Mouse (Mus musculus): ENCODE measurements around the gene Gm10135. TPM values are rescaled to one million over a fixed set of nuclear protein-coding genes. Genes with fewer than 3 reads are reported as not detected.

Gm10135 gene
- total and polyA plus RNA-seq, 3 experiments: not detected

- Histone ChIP-seq H3K36me3 (ENCODE audit: control insufficient read depth, insufficient read depth, low read length) (peaks cover 6% of the 10 kb centered on the region), H3K9ac (ENCODE audit: low read depth, low read length) (no peak overlapping the region), H3K27me3 (ENCODE audit: control insufficient read depth, insufficient read depth, low read length) (no peaks in the 10 kb centered on the region), H3K27ac (peak overlapping the region; percentile 17; the same call in 1 of the 2 replicates), H3K4me1 (ENCODE audit: control insufficient read depth, insufficient read depth, low read length) (peaks cover 5% of the 10 kb centered on the region), H3K4me3 (no peak overlapping the region), H3K79me2 (replicated peaks; ENCODE audit: control insufficient read depth, insufficient read depth, low read length) (peaks cover 2% of the 10 kb centered on the region)
- TF ChIP-seq POLR2A (IDR thresholded peaks at IDR 0.05; ENCODE audit: insufficient read depth, low read depth, low read length): no peak
- no peak for TF ChIP-seq CTCF (IDR thresholded peaks at IDR 0.05)
- TF ChIP-seq EP300 (IDR thresholded peaks at IDR 0.05; ENCODE audit: insufficient read depth, low read depth, low read length): no peak
- WGBS: 89% methylated on average over 17 of the region's 17 CpGs
- intact Hi-C loops (cut with DNase I): no loop called here
- no peak for DNase-seq
Observed at GRCm38 (mm10) chr5:72933026-72933675, 41.4 kb downstream of the Gm10135 start.

GRCm38 (mm10) chr5:72927074-72927473 is 47.4 kb downstream of the Gm10135 start:
- peaks cover 8% of the 10 kb centered on the region for H3K79me2 ChIP-seq (replicated peaks; ENCODE audit: control insufficient read depth, insufficient read depth, low read length)
- H3K4me1 ChIP-seq (ENCODE audit: control insufficient read depth, insufficient read depth, low read length): peaks cover 12% of the 10 kb centered on the region
- no peak for DNase-seq
- no peak for TF ChIP-seq CTCF (IDR thresholded peaks at IDR 0.05)
- no peak for TF ChIP-seq POLR2A (IDR thresholded peaks at IDR 0.05; ENCODE audit: insufficient read depth, low read depth, low read length)
- TF ChIP-seq EP300 (IDR thresholded peaks at IDR 0.05; ENCODE audit: insufficient read depth, low read depth, low read length): no peak
- H3K36me3 ChIP-seq (ENCODE audit: control insufficient read depth, insufficient read depth, low read length): peaks cover 34% of the 10 kb centered on the region
- H3K4me3 ChIP-seq: no peak overlapping the region
- H3K9ac ChIP-seq (ENCODE audit: low read depth, low read length): no peak overlapping the region
- H3K27me3 ChIP-seq (ENCODE audit: control insufficient read depth, insufficient read depth, low read length): no peaks in the 10 kb centered on the region
- H3K27ac ChIP-seq: no peak overlapping the region
- intact Hi-C loops (cut with DNase I): no loop called here

GRCm38 (mm10) chr5:72922796-72923195 is 51.7 kb downstream of the Gm10135 start:
- H3K4me1 ChIP-seq (ENCODE audit: control insufficient read depth, insufficient read depth, low read length): peaks cover 12% of the 10 kb centered on the region

DNA sequence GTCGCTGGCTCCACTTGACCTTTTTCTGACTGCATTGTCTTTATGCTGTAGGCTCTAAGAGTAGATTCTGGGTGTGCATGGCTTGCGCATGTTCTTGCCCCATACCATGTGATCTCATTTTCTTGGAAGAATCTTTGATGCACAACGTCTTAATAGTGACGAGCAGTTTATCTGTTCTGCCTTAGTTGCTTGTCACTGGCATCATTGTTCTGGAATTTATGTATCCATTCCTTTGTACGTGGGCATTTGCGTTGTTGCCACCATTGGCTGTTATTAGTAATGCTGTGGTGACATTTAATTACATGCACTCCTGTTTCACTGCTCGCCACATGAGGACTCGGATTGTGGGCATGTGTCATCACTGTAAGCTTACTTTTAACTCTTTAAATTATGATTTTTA is 53.3 kb downstream of the Gm10135 start:
- DNase-seq: peak in 1 of 2 experiments; percentile 4
- no peak overlapping the region for H3K9ac ChIP-seq (ENCODE audit: low read depth, low read length)
- H3K27ac ChIP-seq: no peak overlapping the region
- WGBS: 78% methylated on average over 8 of the region's 8 CpGs
- intact Hi-C loops (cut with DNase I): no loop called here
- H3K36me3 ChIP-seq (ENCODE audit: control insufficient read depth, insufficient read depth, low read length): peaks cover 38% of the 10 kb centered on the region
- no peak overlapping the region for H3K4me3 ChIP-seq
- peaks cover 12% of the 10 kb centered on the region for H3K79me2 ChIP-seq (replicated peaks; ENCODE audit: control insufficient read depth, insufficient read depth, low read length)
- TF ChIP-seq POLR2A (IDR thresholded peaks at IDR 0.05; ENCODE audit: insufficient read depth, low read depth, low read length): no peak
- no peak for TF ChIP-seq CTCF (IDR thresholded peaks at IDR 0.05)
- TF ChIP-seq EP300 (IDR thresholded peaks at IDR 0.05; ENCODE audit: insufficient read depth, low read depth, low read length): no peak
- no peaks in the 10 kb centered on the region for H3K27me3 ChIP-seq (ENCODE audit: control insufficient read depth, insufficient read depth, low read length)
- H3K4me1 ChIP-seq (ENCODE audit: control insufficient read depth, insufficient read depth, low read length): peaks cover 13% of the 10 kb centered on the region

More at GRCm38 (mm10) chr5:72922796-72923195, 51.7 kb downstream of the Gm10135 start:
- no peak overlapping the region for H3K9ac ChIP-seq (ENCODE audit: low read depth, low read length)
- no peaks in the 10 kb centered on the region for H3K27me3 ChIP-seq (ENCODE audit: control insufficient read depth, insufficient read depth, low read length)
- intact Hi-C loops (cut with DNase I): no loop called here
- TF ChIP-seq EP300 (IDR thresholded peaks at IDR 0.05; ENCODE audit: insufficient read depth, low read depth, low read length): no peak
- no peak for TF ChIP-seq CTCF (IDR thresholded peaks at IDR 0.05)
- TF ChIP-seq POLR2A (IDR thresholded peaks at IDR 0.05; ENCODE audit: insufficient read depth, low read depth, low read length): no peak
- no peak overlapping the region for H3K4me3 ChIP-seq
- DNase-seq: no peak
- WGBS: 67% methylated on average over 3 of the region's 3 CpGs
- H3K36me3 ChIP-seq (ENCODE audit: control insufficient read depth, insufficient read depth, low read length): peaks cover 37% of the 10 kb centered on the region
- peaks cover 11% of the 10 kb centered on the region for H3K79me2 ChIP-seq (replicated peaks; ENCODE audit: control insufficient read depth, insufficient read depth, low read length)
- no peak overlapping the region for H3K27ac ChIP-seq

- WGBS: 85% methylated on average over 4 of the region's 4 CpGs
- Histone ChIP-seq H3K4me3 (no peak overlapping the region), H3K9ac (ENCODE audit: low read depth, low read length) (no peak overlapping the region), H3K79me2 (replicated peaks; ENCODE audit: control insufficient read depth, insufficient read depth, low read length) (peaks cover 12% of the 10 kb centered on the region), H3K27ac (no peak overlapping the region), H3K36me3 (ENCODE audit: control insufficient read depth, insufficient read depth, low read length) (peaks cover 32% of the 10 kb centered on the region), H3K27me3 (ENCODE audit: control insufficient read depth, insufficient read depth, low read length) (no peaks in the 10 kb centered on the region), H3K4me1 (ENCODE audit: control insufficient read depth, insufficient read depth, low read length) (peaks cover 12% of the 10 kb centered on the region)
- intact Hi-C loops (cut with DNase I): no loop called here
- no peak for TF ChIP-seq POLR2A (IDR thresholded peaks at IDR 0.05; ENCODE audit: insufficient read depth, low read depth, low read length)
- TF ChIP-seq CTCF (IDR thresholded peaks at IDR 0.05): no peak
- DNase-seq: no peak
Observed at GRCm38 (mm10) chr5:72920416-72920815, 54.1 kb downstream of the Gm10135 start.

DNA sequence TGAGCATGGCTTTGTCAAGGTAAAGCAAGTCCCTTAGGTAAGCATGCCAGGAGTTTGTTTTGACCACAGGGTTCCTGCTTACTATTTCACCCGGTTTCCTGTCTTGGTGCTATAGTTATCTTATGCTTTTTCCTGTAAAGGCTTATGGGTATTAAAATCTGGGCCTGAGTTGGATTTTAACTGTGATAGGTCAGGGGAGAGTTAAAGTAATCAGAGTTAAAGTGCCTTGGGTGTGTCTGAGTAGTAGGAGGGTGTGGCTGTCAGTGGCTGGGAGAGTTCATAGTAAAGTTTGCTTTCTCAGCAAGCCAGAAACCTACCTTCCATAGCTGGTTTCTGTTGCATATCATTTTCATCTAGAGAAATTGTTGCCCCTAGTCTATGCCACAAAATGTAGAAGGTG is 57.7 kb downstream of the Gm10135 start:
- peaks cover 11% of the 10 kb centered on the region for H3K79me2 ChIP-seq (replicated peaks; ENCODE audit: control insufficient read depth, insufficient read depth, low read length)
- TF ChIP-seq CTCF (IDR thresholded peaks at IDR 0.05): no peak
- no peak for TF ChIP-seq POLR2A (IDR thresholded peaks at IDR 0.05; ENCODE audit: insufficient read depth, low read depth, low read length)
- TF ChIP-seq EP300 (IDR thresholded peaks at IDR 0.05; ENCODE audit: insufficient read depth, low read depth, low read length): no peak
- 12% methylated on average over 1 of the region's 1 CpGs for WGBS
- H3K4me3 ChIP-seq: peak overlapping the region; percentile 97
- H3K27me3 ChIP-seq (ENCODE audit: control insufficient read depth, insufficient read depth, low read length): no peaks in the 10 kb centered on the region
- peaks cover 9% of the 10 kb centered on the region for H3K4me1 ChIP-seq (ENCODE audit: control insufficient read depth, insufficient read depth, low read length)
- H3K27ac ChIP-seq: peak overlapping the region; percentile 95
- intact Hi-C loops (cut with DNase I): loop anchor here (5.0 to 10.0 kb wide), 3 partner anchors 35 to 568 kb away; partner anchors contain the start of genes Dcun1d4 and Fryl
- H3K36me3 ChIP-seq (ENCODE audit: control insufficient read depth, insufficient read depth, low read length): peaks cover 17% of the 10 kb centered on the region
- no peak for DNase-seq
- H3K9ac ChIP-seq (ENCODE audit: low read depth, low read length): 0 out of 2 replicates have a peak overlapping the region, but pooled peaks have one; percentile 44
